Comparison of ENCODE assay signal across 11 mouse cellular contexts in the genomic region with DNA sequence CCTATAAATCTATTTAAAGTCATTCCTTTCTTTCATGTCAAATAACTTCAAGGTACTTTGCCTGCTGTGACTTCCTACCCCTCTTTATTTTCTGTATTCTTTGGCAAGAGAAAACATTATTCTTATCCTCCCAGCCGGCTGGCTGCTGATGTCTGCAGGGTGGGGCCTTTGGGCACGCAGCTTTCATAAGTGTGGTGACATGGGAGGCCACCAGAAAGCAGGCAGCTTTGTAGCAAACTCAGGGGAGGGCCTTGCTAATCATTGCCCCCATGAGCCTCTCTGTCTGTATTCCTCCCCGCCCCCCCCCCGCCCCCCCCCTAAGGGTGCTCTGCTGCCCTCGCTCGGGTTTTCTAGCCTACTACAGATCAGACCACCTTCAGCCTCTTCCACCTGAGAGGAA. TPM values are rescaled to one million over a fixed set of nuclear protein-coding genes. Genes with fewer than 3 reads are reported as not detected.
A peak's percentile ranks its signal among the peaks of the same experiment; 100 is the strongest.
DNase-seq lines count a peak whose midpoint lies in the region; ATAC-seq and TF ChIP-seq lines count a peak whose summit lies in the region.
"Had no signal": no experiment of that assay in that cellular context is flagged by ENCODE, and none has a peak within 500 bp of the region (broad histone marks: within the 10 kb centered on the region; RNA-seq: fewer than 3 reads in every experiment).

No protein-coding gene starts in this region.

- no peaks in the 10 kb centered on the region for H3K4me1 ChIP-seq in lung, postnatal 0 days (ENCODE audit: insufficient read depth, low read depth, low read length)
- no peaks in the 10 kb centered on the region for H3K4me1 ChIP-seq in lung, adult 2 months (ENCODE audit: control insufficient read depth, insufficient read depth, low read length)
- no peaks in the 10 kb centered on the region for H3K4me1 ChIP-seq in forebrain, embryonic 14.5 days (ENCODE audit: control insufficient read depth, insufficient read depth, low read length)

- no peak for ATAC-seq in lung, postnatal 0 days
- no peak for ATAC-seq in forebrain, embryonic 14.5 days

- intact Hi-C loops in gastrocnemius, adult 2 months (cut with DNase I), result no loop called here

- no peak for TF ChIP-seq EP300 in lung, postnatal 0 days (IDR thresholded peaks at IDR 0.05)

- peak; percentile 4 for DNase-seq in lung, postnatal 0 days (ENCODE audit: low spot score)
- DNase-seq in lung, adult 2 months, result no peak
- no peak for DNase-seq in forebrain, embryonic 14.5 days (ENCODE audit: low spot score)
- peak; percentile 2 for DNase-seq in mesoderm, embryonic 11.5 days (ENCODE audit: low read depth, low spot score)
- no peak for DNase-seq in gastrocnemius, adult 2 months
- no peak for DNase-seq in kidney, postnatal 14 days
- DNase-seq in lung, postnatal 25 days (ENCODE audit: low spot score), result no peak

- TF ChIP-seq CTCF in lung, postnatal 0 days (IDR thresholded peaks at IDR 0.05), result no peak
- no peak for TF ChIP-seq CTCF in lung, adult 2 months (IDR thresholded peaks at IDR 0.05; ENCODE audit: insufficient read depth, low read length)
- TF ChIP-seq CTCF in gastrocnemius, adult 2 months (IDR thresholded peaks at IDR 0.05), result no peak

- H3K27me3 ChIP-seq in lung, postnatal 0 days (replicated peaks; ENCODE audit: insufficient read depth, low read length), result no peaks in the 10 kb centered on the region
- H3K27me3 ChIP-seq in forebrain, embryonic 14.5 days (replicated peaks; ENCODE audit: control insufficient read depth, insufficient read depth, low read length), result no peaks in the 10 kb centered on the region

- no peak for TF ChIP-seq POLR2A in lung, adult 2 months (IDR thresholded peaks at IDR 0.05; ENCODE audit: borderline replicate concordance, extremely low read depth, low read depth, low read length)

- WGBS in lung, postnatal 0 days, result 3% methylated on average over 5 of the region's 6 CpGs
- 3% methylated on average over 6 of the region's 6 CpGs for WGBS in lung, adult 2 months
- WGBS in forebrain, embryonic 14.5 days, result under 1% methylated on average over 5 of the region's 6 CpGs

- no peak overlapping the region for H3K4me3 ChIP-seq in lung, postnatal 0 days (ENCODE audit: low read depth, low read length)
- no peak overlapping the region for H3K4me3 ChIP-seq in lung, adult 2 months (replicated peaks; ENCODE audit: extremely low read depth, low read depth, low read length)
- no peak overlapping the region for H3K4me3 ChIP-seq in forebrain, embryonic 14.5 days (ENCODE audit: low read depth, low read length)
- no peak overlapping the region for H3K4me3 ChIP-seq in gastrocnemius, adult 2 months

- no peak overlapping the region for H3K9ac ChIP-seq in lung, postnatal 0 days (replicated peaks; ENCODE audit: low read depth)
- no peak overlapping the region for H3K9ac ChIP-seq in forebrain, embryonic 14.5 days (ENCODE audit: low read length)

- H3K36me3 ChIP-seq in lung, postnatal 0 days (ENCODE audit: insufficient read depth, low read length), result no peaks in the 10 kb centered on the region
- H3K36me3 ChIP-seq in forebrain, embryonic 14.5 days (ENCODE audit: control insufficient read depth, insufficient read depth, low read length), result no peaks in the 10 kb centered on the region

- H3K4me2 ChIP-seq in lung, postnatal 0 days (replicated peaks; ENCODE audit: low read depth, low read length), result no peak overlapping the region
- 0 out of 2 replicates have a peak overlapping the region, but pooled peaks have one; percentile 9 for H3K4me2 ChIP-seq in forebrain, embryonic 14.5 days (ENCODE audit: low read length)

- no peak overlapping the region for H3K27ac ChIP-seq in lung, postnatal 0 days (ENCODE audit: low read length)
- no peak overlapping the region for H3K27ac ChIP-seq in forebrain, embryonic 14.5 days (ENCODE audit: low read depth, low read length)
- no peak overlapping the region for H3K27ac ChIP-seq in gastrocnemius, adult 2 months

- no peaks in the 10 kb centered on the region for H3K9me3 ChIP-seq in lung, postnatal 0 days (ENCODE audit: low read length)
- H3K9me3 ChIP-seq in forebrain, embryonic 14.5 days (replicated peaks; ENCODE audit: control insufficient read depth, low read length), result 0 out of 2 replicates have a peak, but pooled peaks cover 2% of the 10 kb centered on the region

RNA-seq across cellular contexts. Expression of gene Olfr45, which starts 5.9 kb away (rescaled TPM):
- not detected in 2 replicates for polyA plus RNA-seq in lung, postnatal 0 days (2015; fragmentation: Nextera tagmentation; extraction: Ambion mirVana)
- polyA plus RNA-seq in lung, adult 2 months (2012; rRNA removed), result not detected in 2 replicates
- not detected in 2 replicates for polyA plus RNA-seq in forebrain, embryonic 14.5 days (2014; fragmentation: Nextera tagmentation; extraction: Ambion mirVana)
- not detected for total RNA-seq in gastrocnemius, adult 2 months (2021)
- total RNA-seq: heart, postnatal 25 days had no signal
- polyA plus RNA-seq: lung, embryonic 16.5 days; neural tube, embryonic 11.5 days had no signal

RNA-seq across cellular contexts. Expression of gene Olfr539, which starts 16.1 kb away (rescaled TPM):
- not detected in 2 replicates for polyA plus RNA-seq in lung, postnatal 0 days (2015; fragmentation: Nextera tagmentation; extraction: Ambion mirVana)
- not detected in 2 replicates for polyA plus RNA-seq in lung, adult 2 months (2012; rRNA removed)
- not detected in 2 replicates for polyA plus RNA-seq in forebrain, embryonic 14.5 days (2014; fragmentation: Nextera tagmentation; extraction: Ambion mirVana)
- not detected for total RNA-seq in gastrocnemius, adult 2 months (2021)
- total RNA-seq: heart, postnatal 25 days had no signal
- polyA plus RNA-seq: lung, embryonic 16.5 days; neural tube, embryonic 11.5 days had no signal

RNA-seq across cellular contexts. Expression of gene Olfr541, which starts 21.2 kb away (rescaled TPM):
- not detected in 2 replicates for polyA plus RNA-seq in lung, postnatal 0 days (2015; fragmentation: Nextera tagmentation; extraction: Ambion mirVana)
- polyA plus RNA-seq in lung, adult 2 months (2012; rRNA removed), result not detected in 2 replicates
- not detected in 2 replicates for polyA plus RNA-seq in forebrain, embryonic 14.5 days (2014; fragmentation: Nextera tagmentation; extraction: Ambion mirVana)
- total RNA-seq in gastrocnemius, adult 2 months (2021), result not detected
- total RNA-seq: heart, postnatal 25 days; left cerebral cortex, postnatal 10 days had no signal
- polyA plus RNA-seq: lung, embryonic 16.5 days; neural tube, embryonic 11.5 days had no signal

RNA-seq across cellular contexts. Expression of gene Olfr53, which starts 29.6 kb away (rescaled TPM):
- polyA plus RNA-seq in lung, postnatal 0 days (2015; fragmentation: Nextera tagmentation; extraction: Ambion mirVana), result not detected in 2 replicates
- polyA plus RNA-seq in lung, adult 2 months (2012; rRNA removed), result not detected in 2 replicates
- not detected in 2 replicates for polyA plus RNA-seq in forebrain, embryonic 14.5 days (2014; fragmentation: Nextera tagmentation; extraction: Ambion mirVana)
- not detected for total RNA-seq in gastrocnemius, adult 2 months (2021)
- total RNA-seq: heart, postnatal 25 days; left cerebral cortex, postnatal 10 days had no signal
- polyA plus RNA-seq: lung, embryonic 16.5 days; neural tube, embryonic 11.5 days had no signal

RNA-seq across cellular contexts. Expression of gene Olfr61, which starts 47.1 kb away (rescaled TPM):
- not detected in 2 replicates for polyA plus RNA-seq in lung, postnatal 0 days (2015; fragmentation: Nextera tagmentation; extraction: Ambion mirVana)
- polyA plus RNA-seq in lung, adult 2 months (2012; rRNA removed), result not detected in 2 replicates
- polyA plus RNA-seq in forebrain, embryonic 14.5 days (2014; fragmentation: Nextera tagmentation; extraction: Ambion mirVana), result not detected in 2 replicates
- not detected for total RNA-seq in gastrocnemius, adult 2 months (2021)
- total RNA-seq: heart, postnatal 25 days; left cerebral cortex, postnatal 10 days had no signal
- polyA plus RNA-seq: lung, embryonic 16.5 days; neural tube, embryonic 11.5 days had no signal

Comparison
In these comparisons a context has a peak if more than half of its experiments do, and no peak if none do; other contexts are left out.
1. DNase-seq: peak in lung, postnatal 0 days (single experiment) and mesoderm, embryonic 11.5 days (single experiment); none in lung, adult 2 months (single experiment), forebrain, embryonic 14.5 days (single experiment), gastrocnemius, adult 2 months (single experiment), kidney, postnatal 14 days (single experiment) and lung, postnatal 25 days (single experiment).